ENCODE assay signal across 8 mouse cellular contexts in the genomic region with DNA sequence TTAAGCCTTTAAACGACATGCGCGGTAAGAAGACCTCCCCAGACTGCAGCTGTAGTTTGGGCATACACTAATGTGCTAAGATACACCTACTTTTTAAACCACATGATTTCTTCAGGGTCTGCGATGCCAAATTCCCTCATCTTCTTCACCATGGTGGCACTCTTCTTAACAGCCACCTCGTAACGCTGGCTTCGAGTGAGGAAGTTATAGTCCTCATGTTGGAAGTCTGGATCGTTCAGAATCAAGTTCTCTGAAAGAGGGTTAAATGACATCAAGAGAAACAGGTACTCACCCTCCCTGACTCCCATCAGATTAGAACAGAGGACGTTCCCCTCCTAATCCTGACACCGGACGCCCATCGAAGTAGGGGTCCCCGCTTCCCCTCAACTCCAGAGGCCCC. TPM values are rescaled to one million over a fixed set of nuclear protein-coding genes. Genes with fewer than 3 reads are reported as not detected.
DNase-seq lines count a peak whose midpoint lies in the region; ATAC-seq and TF ChIP-seq lines count a peak whose summit lies in the region.

No protein-coding gene starts in this region.

- in situ Hi-C loops in CH12.LX (cut with MboI; ENCODE audit: low pct_ligation_motif_present, low pct_unique_long_range_greater_than_20kb, low sequenced_read_pairs): no loop called here

- 11% methylated on average over 13 of the region's 13 CpGs for WGBS in heart, adult 2 months
- WGBS in forebrain, embryonic 12.5 days: 27% methylated on average over 13 of the region's 13 CpGs
- 19% methylated on average over 13 of the region's 13 CpGs for WGBS in liver, embryonic 15.5 days (ENCODE audit: insufficient replicate concordance)

- intact Hi-C loops in heart, adult 2 months (cut with DNase I): loop anchor here (2.0 kb wide), 1 partner anchor 59 kb away; a partner anchor contains a TSS
- intact Hi-C loops in gastrocnemius, postnatal 14 days (cut with DNase I; ENCODE audit: low total_unique reads): no loop called here

- TF ChIP-seq RAD21 in CH12.LX (IDR thresholded peaks at IDR 0.05; ENCODE audit: low read depth, low read length): no peak

- H3K4me2 ChIP-seq in CH12.LX (ENCODE audit: insufficient read depth, low read depth, poor library complexity, severe bottlenecking): peak overlapping the region; percentile 57
- peak overlapping the region; percentile 79 for H3K4me2 ChIP-seq in forebrain, embryonic 12.5 days
- peak overlapping the region; percentile 86 for H3K4me2 ChIP-seq in liver, embryonic 15.5 days

- H3K36me3 ChIP-seq in heart, adult 2 months (ENCODE audit: control insufficient read depth, insufficient read depth, low read length): peaks cover 35% of the 10 kb centered on the region
- peaks cover 0 to 20% of the 10 kb centered on the region in 2 experiments for H3K36me3 ChIP-seq in CH12.LX (replicated peaks in 1 of 2; ENCODE audit: control insufficient read depth in 1 of 2, insufficient read depth in 1 of 2, low read length in 1 of 2)
- H3K36me3 ChIP-seq in forebrain, embryonic 12.5 days (replicated peaks): peaks cover 12% of the 10 kb centered on the region
- H3K36me3 ChIP-seq in liver, embryonic 15.5 days (replicated peaks): peaks cover 6% of the 10 kb centered on the region; the same call in 1 of the 2 replicates

- H3K9me3 ChIP-seq in CH12.LX (replicated peaks; ENCODE audit: low read length): no peaks in the 10 kb centered on the region
- H3K9me3 ChIP-seq in forebrain, embryonic 12.5 days: no peaks in the 10 kb centered on the region
- no peaks in the 10 kb centered on the region for H3K9me3 ChIP-seq in liver, embryonic 15.5 days (replicated peaks)

- no peak for TF ChIP-seq CTCF in heart, adult 2 months (IDR thresholded peaks at IDR 0.05)
- TF ChIP-seq CTCF in CH12.LX (conservative IDR thresholded peaks at IDR 0.05 in 1 of 2, IDR thresholded peaks at IDR 0.05 in 1 of 2; ENCODE audit: low read depth in 2 of 2, low read length in 2 of 2): no peak

- ATAC-seq in forebrain, embryonic 12.5 days (ENCODE audit: low FRiP score): no peak
- peak; percentile 5; the same call in 1 of the 2 replicates for ATAC-seq in liver, embryonic 15.5 days (ENCODE audit: insufficient read depth)

- peak overlapping the region; percentile 56 for H3K4me3 ChIP-seq in heart, adult 2 months
- H3K4me3 ChIP-seq in CH12.LX (replicated peaks in 1 of 3; ENCODE audit: low read depth in 2 of 3, low read length in 2 of 3, poor library complexity in 1 of 3): peak overlapping the region; percentile 73 to 77 (median 74)
- H3K4me3 ChIP-seq in forebrain, embryonic 12.5 days (replicated peaks): peak overlapping the region; percentile 61
- peak overlapping the region; percentile 88 for H3K4me3 ChIP-seq in liver, embryonic 15.5 days (replicated peaks)

- peak overlapping the region; percentile 89 for H3K9ac ChIP-seq in heart, adult 2 months (ENCODE audit: low read depth, low read length)
- H3K9ac ChIP-seq in CH12.LX (ENCODE audit: insufficient read depth, low read depth): peak overlapping the region; percentile 94
- peak overlapping the region; percentile 68 for H3K9ac ChIP-seq in forebrain, embryonic 12.5 days
- peak overlapping the region; percentile 83 for H3K9ac ChIP-seq in liver, embryonic 15.5 days

- dilution Hi-C loops in CH12.LX (cut with MboI; ENCODE audit: extremely low pct_ligation_motif_present, extremely low pct_unique_long_range_greater_than_20kb, low sequenced_read_pairs): no loop called here

- H3K79me2 ChIP-seq in heart, adult 2 months (replicated peaks; ENCODE audit: control insufficient read depth, insufficient read depth, low read length): peaks cover 3% of the 10 kb centered on the region
- peaks cover 10% of the 10 kb centered on the region for H3K79me2 ChIP-seq in CH12.LX (replicated peaks; ENCODE audit: control insufficient read depth, extremely low read depth, insufficient read depth, poor library complexity, severe bottlenecking)

- peaks cover 7% of the 10 kb centered on the region for H3K4me1 ChIP-seq in heart, adult 2 months (ENCODE audit: control insufficient read depth, insufficient read depth, low read length)
- peaks cover 14 to 40% of the 10 kb centered on the region in 2 experiments for H3K4me1 ChIP-seq in CH12.LX (ENCODE audit: control insufficient read depth in 1 of 2, insufficient read depth in 2 of 2)
- peaks cover 16% of the 10 kb centered on the region for H3K4me1 ChIP-seq in forebrain, embryonic 12.5 days
- H3K4me1 ChIP-seq in liver, embryonic 15.5 days (replicated peaks): peaks cover 53% of the 10 kb centered on the region

- DNase-seq in heart, adult 2 months: no peak
- DNase-seq in heart, adult 18-20 months: no peak
- peak; percentile 27 for DNase-seq in CH12.LX (ENCODE audit: extremely low read depth)
- no peak for DNase-seq in urinary bladder, postnatal 36 days (ENCODE audit: low spot score in 2 of 2)
- no peak for DNase-seq in right cerebral cortex, postnatal 25 days
- no peak for DNase-seq in gastrocnemius, postnatal 14 days

- H3K27me3 ChIP-seq in heart, adult 2 months (ENCODE audit: control insufficient read depth, insufficient read depth, low read length): no peaks in the 10 kb centered on the region
- no peaks in the 10 kb centered on the region for H3K27me3 ChIP-seq in CH12.LX (replicated peaks)
- no peaks in the 10 kb centered on the region for H3K27me3 ChIP-seq in forebrain, embryonic 12.5 days
- no peaks in the 10 kb centered on the region for H3K27me3 ChIP-seq in liver, embryonic 15.5 days

- H3K27ac ChIP-seq in heart, adult 2 months: peak overlapping the region; percentile 98
- 0 out of 2 replicates have a peak overlapping the region, but pooled peaks have one; percentile 14 for H3K27ac ChIP-seq in CH12.LX (ENCODE audit: insufficient read depth, low read depth)
- peak overlapping the region; percentile 90 for H3K27ac ChIP-seq in forebrain, embryonic 12.5 days
- H3K27ac ChIP-seq in liver, embryonic 15.5 days (replicated peaks): peak overlapping the region; percentile 91

- no peak for TF ChIP-seq POLR2A in heart, adult 2 months (IDR thresholded peaks at IDR 0.05; ENCODE audit: insufficient read depth, low read depth, low read length)
- no peak for TF ChIP-seq POLR2A in CH12.LX (IDR thresholded peaks at IDR 0.05; ENCODE audit: low read depth, low read length)

- TF ChIP-seq EP300 in heart, adult 2 months (IDR thresholded peaks at IDR 0.05; ENCODE audit: insufficient read depth, low read depth, low read length): no peak
- no peak for TF ChIP-seq EP300 in CH12.LX (IDR thresholded peaks at IDR 0.05; ENCODE audit: low read length)

TF ChIP-seq in CH12.LX, 34 proteins besides CTCF, POLR2A, EP300 and RAD21 (continues in another document):
- TF ChIP-seq HCFC1 (IDR thresholded peaks at IDR 0.05; ENCODE audit: low read depth, low read length): no peak

RNA-seq across cellular contexts. Expression of a gene that starts 0.5 kb away (rescaled TPM):
- total RNA-seq in heart, adult 2 months (2021): 10 to 100 TPM in 1 of 2 experiments, 1 to 10 TPM in 1; 9.1 to 12.8 TPM
- 10.2 and 17.0 TPM in 2 replicates for polyA plus RNA-seq in heart, adult 2 months (2012; rRNA removed)
- 10 to 100 TPM; 14.1 to 17.4 TPM for total RNA-seq in heart, adult 18-20 months (2021)
- total RNA-seq in CH12.LX (2012; rRNA removed) (76.5 and 77.4 TPM in 2 replicates), CH12.LX (2014; rRNA removed) (66.7 and 74.4 TPM in 2 replicates)
- polyA plus RNA-seq in CH12.LX (2012; ENCODE audit: insufficient read length, low read depth): 70.4 and 81.8 TPM in 2 replicates
- 55.9 and 57.4 TPM in 2 replicates for polyA plus RNA-seq in forebrain, embryonic 12.5 days (2016; fragmentation: Nextera tagmentation; extraction: Ambion mirVana)
- polyA plus RNA-seq in liver, embryonic 15.5 days (2015; fragmentation: Nextera tagmentation; extraction: Ambion mirVana): 27.5 and 33.1 TPM in 2 replicates
- 10 to 100 TPM; 26.9 to 31.6 TPM for total RNA-seq in gastrocnemius, postnatal 14 days (2021)

RNA-seq across cellular contexts. Expression of a gene that starts 0.7 kb away (rescaled TPM):
- total RNA-seq in heart, adult 2 months (2021): 100 to 1,000 TPM; 159 to 195 TPM
- 134 and 205 TPM in 2 replicates for polyA plus RNA-seq in heart, adult 2 months (2012; rRNA removed)
- 100 to 1,000 TPM; 171 to 200 TPM for total RNA-seq in heart, adult 18-20 months (2021)
- total RNA-seq in CH12.LX (2012; rRNA removed) (19.3 and 21.0 TPM in 2 replicates), CH12.LX (2014; rRNA removed) (17.1 and 18.7 TPM in 2 replicates)
- polyA plus RNA-seq in CH12.LX (2012; ENCODE audit: insufficient read length, low read depth): 20.3 and 20.4 TPM in 2 replicates
- polyA plus RNA-seq in forebrain, embryonic 12.5 days (2016; fragmentation: Nextera tagmentation; extraction: Ambion mirVana): 36.0 and 36.8 TPM in 2 replicates
- polyA plus RNA-seq in liver, embryonic 15.5 days (2015; fragmentation: Nextera tagmentation; extraction: Ambion mirVana): 32.5 and 41.8 TPM in 2 replicates
- total RNA-seq in gastrocnemius, postnatal 14 days (2021): 10 to 100 TPM; 43.3 to 49.3 TPM

RNA-seq across cellular contexts. Expression of a gene that starts 30.2 kb away (rescaled TPM):
- total RNA-seq in heart, adult 2 months (2021): 10 to 100 TPM; 14.8 to 15.0 TPM
- 11.8 and 17.6 TPM in 2 replicates for polyA plus RNA-seq in heart, adult 2 months (2012; rRNA removed)
- 10 to 100 TPM; 13.5 to 18.1 TPM for total RNA-seq in heart, adult 18-20 months (2021)
- total RNA-seq in CH12.LX (2012; rRNA removed) (44.8 and 45.5 TPM in 2 replicates), CH12.LX (2014; rRNA removed) (23.9 and 26.6 TPM in 2 replicates)
- polyA plus RNA-seq in CH12.LX (2012; ENCODE audit: insufficient read length, low read depth): 39.0 and 40.7 TPM in 2 replicates
- 80.8 and 85.2 TPM in 2 replicates for polyA plus RNA-seq in forebrain, embryonic 12.5 days (2016; fragmentation: Nextera tagmentation; extraction: Ambion mirVana)
- polyA plus RNA-seq in liver, embryonic 15.5 days (2015; fragmentation: Nextera tagmentation; extraction: Ambion mirVana): 6.1 and 7.5 TPM in 2 replicates
- total RNA-seq in gastrocnemius, postnatal 14 days (2021): 10 to 100 TPM in 1 of 2 experiments, 1 to 10 TPM in 1; 9.1 to 11.6 TPM

RNA-seq across cellular contexts. Expression of a gene that starts 39.7 kb away (rescaled TPM):
- under 1 TPM; 0.39 to 0.50 TPM for total RNA-seq in heart, adult 2 months (2021)
- polyA plus RNA-seq in heart, adult 2 months (2012; rRNA removed): 0.15 and 0.29 TPM in 2 replicates
- total RNA-seq in heart, adult 18-20 months (2021): under 1 TPM; 0.15 to 0.46 TPM
- total RNA-seq in CH12.LX (2012; rRNA removed) (0.17 and 0.21 TPM in 2 replicates), CH12.LX (2014; rRNA removed) (0.09 TPM in 1 of 2 replicates, not detected in the other)
- 0.20 and 0.23 TPM in 2 replicates for polyA plus RNA-seq in CH12.LX (2012; ENCODE audit: insufficient read length, low read depth)
- 0.61 and 0.65 TPM in 2 replicates for polyA plus RNA-seq in forebrain, embryonic 12.5 days (2016; fragmentation: Nextera tagmentation; extraction: Ambion mirVana)
- 0.08 and 0.12 TPM in 2 replicates for polyA plus RNA-seq in liver, embryonic 15.5 days (2015; fragmentation: Nextera tagmentation; extraction: Ambion mirVana)
- total RNA-seq in gastrocnemius, postnatal 14 days (2021): under 1 TPM; 0.09 to 0.14 TPM

RNA-seq across cellular contexts. Expression of a gene that starts 59.5 kb away (rescaled TPM):
- 10 to 100 TPM; 56.8 to 59.7 TPM for total RNA-seq in heart, adult 2 months (2021)
- polyA plus RNA-seq in heart, adult 2 months (2012; rRNA removed): 42.1 and 55.5 TPM in 2 replicates
- total RNA-seq in heart, adult 18-20 months (2021): 10 to 100 TPM; 56.8 to 66.1 TPM
- 157 and 159 TPM in 2 replicates for total RNA-seq in CH12.LX (2012; rRNA removed)
- total RNA-seq in CH12.LX (2014; rRNA removed): 95.6 and 109 TPM in 2 replicates
- polyA plus RNA-seq in CH12.LX (2012; ENCODE audit: insufficient read length, low read depth): 171 and 188 TPM in 2 replicates
- polyA plus RNA-seq in forebrain, embryonic 12.5 days (2016; fragmentation: Nextera tagmentation; extraction: Ambion mirVana): 89.6 and 90.5 TPM in 2 replicates
- polyA plus RNA-seq in liver, embryonic 15.5 days (2015; fragmentation: Nextera tagmentation; extraction: Ambion mirVana): 48.8 and 51.1 TPM in 2 replicates
- 10 to 100 TPM; 41.8 to 49.5 TPM for total RNA-seq in gastrocnemius, postnatal 14 days (2021)

Comparison
In these comparisons a context has a peak if more than half of its experiments do, and no peak if none do; other contexts are left out.
1. H3K27ac ChIP-seq: peak in every context shown above with its lines; median percentile 98 in heart, adult 2 months; 91 in liver, embryonic 15.5 days; 90 in forebrain, embryonic 12.5 days; 14 in CH12.LX.